ENCODE assay signal across 9 mouse cellular contexts in genomic region chr1:120963477-120964178, GRCm38 (mm10).
DNase-seq lines count a peak whose midpoint lies in the region; ATAC-seq lines count a peak whose summit lies in the region.
"Had no signal": no experiment of that assay in that cellular context is flagged by ENCODE, and none has a peak within 500 bp of the region (broad histone marks: within the 10 kb centered on the region; RNA-seq: fewer than 3 reads in every experiment).

No protein-coding gene starts in this region.

- H3K27ac ChIP-seq in kidney, embryonic 15.5 days: no peak overlapping the region
- H3K27ac ChIP-seq in embryonic facial prominence, embryonic 11.5 days (replicated peaks; ENCODE audit: low read depth, low read length): no peak overlapping the region
- no peak overlapping the region for H3K27ac ChIP-seq in hindbrain, embryonic 15.5 days (replicated peaks)

- H3K4me2 ChIP-seq in kidney, embryonic 15.5 days: peak overlapping the region; percentile 50
- peak overlapping the region; percentile 32 for H3K4me2 ChIP-seq in embryonic facial prominence, embryonic 11.5 days (ENCODE audit: low read depth, low read length)
- H3K4me2 ChIP-seq in hindbrain, embryonic 15.5 days: peak overlapping the region; percentile 55

- 33% methylated on average over 14 of the region's 14 CpGs for WGBS in kidney, embryonic 15.5 days
- 28% methylated on average over 14 of the region's 14 CpGs for WGBS in embryonic facial prominence, embryonic 11.5 days
- WGBS in hindbrain, embryonic 15.5 days: 31% methylated on average over 14 of the region's 14 CpGs

- no peaks in the 10 kb centered on the region for H3K36me3 ChIP-seq in kidney, embryonic 15.5 days
- H3K36me3 ChIP-seq in embryonic facial prominence, embryonic 11.5 days (replicated peaks; ENCODE audit: control insufficient read depth, insufficient read depth, low read depth, low read length): no peaks in the 10 kb centered on the region
- no peaks in the 10 kb centered on the region for H3K36me3 ChIP-seq in hindbrain, embryonic 15.5 days

- no peaks in the 10 kb centered on the region for H3K27me3 ChIP-seq in kidney, embryonic 15.5 days
- no peaks in the 10 kb centered on the region for H3K27me3 ChIP-seq in embryonic facial prominence, embryonic 11.5 days (ENCODE audit: control insufficient read depth, insufficient read depth, low read length)
- no peaks in the 10 kb centered on the region for H3K27me3 ChIP-seq in hindbrain, embryonic 15.5 days
- H3K27me3 ChIP-seq: megakaryocyte, embryonic 14.5 days had no signal

- DNase-seq in kidney, postnatal 10 days: no peak
- peak; percentile 63 for DNase-seq in embryonic facial prominence, embryonic 11.5 days (ENCODE audit: low spot score)
- DNase-seq in neural tube, embryonic 10.5 days (ENCODE audit: extremely low spot score, low spot score): peak; percentile 30
- no peak for DNase-seq in adrenal gland, postnatal 25 days
- DNase-seq in spleen, adult 18-20 months: no peak
- DNase-seq in left cerebral cortex, adult 8-10 months (ENCODE audit: low spot score in 2 of 2): no peak

- peak; percentile 80 for ATAC-seq in kidney, embryonic 15.5 days (replicated peaks; ENCODE audit: low FRiP score)
- ATAC-seq in embryonic facial prominence, embryonic 11.5 days (replicated peaks; ENCODE audit: insufficient number of reproducible peaks, low FRiP score, low TSS enrichment, low read depth): peak; percentile 84
- peak; percentile 65; the same call in 1 of the 2 replicates for ATAC-seq in hindbrain, embryonic 15.5 days (ENCODE audit: low FRiP score, low read depth)

- H3K9ac ChIP-seq in kidney, embryonic 15.5 days: no peak overlapping the region
- H3K9ac ChIP-seq in embryonic facial prominence, embryonic 11.5 days (replicated peaks; ENCODE audit: low read length): no peak overlapping the region
- no peak overlapping the region for H3K9ac ChIP-seq in hindbrain, embryonic 15.5 days

- peak overlapping the region; percentile 30 for H3K4me3 ChIP-seq in kidney, embryonic 15.5 days (replicated peaks)
- H3K4me3 ChIP-seq in embryonic facial prominence, embryonic 11.5 days (ENCODE audit: low read depth, low read length): peak overlapping the region; percentile 11
- H3K4me3 ChIP-seq in hindbrain, embryonic 15.5 days: peak overlapping the region; percentile 29
- H3K4me3 ChIP-seq: megakaryocyte, embryonic 14.5 days had no signal

- no peaks in the 10 kb centered on the region for H3K4me1 ChIP-seq in kidney, embryonic 15.5 days
- H3K4me1 ChIP-seq in embryonic facial prominence, embryonic 11.5 days (ENCODE audit: control insufficient read depth, insufficient read depth, low read length): no peaks in the 10 kb centered on the region
- H3K4me1 ChIP-seq in hindbrain, embryonic 15.5 days (replicated peaks): peaks cover 8% of the 10 kb centered on the region; the same call in 1 of the 2 replicates
- H3K4me1 ChIP-seq: megakaryocyte, embryonic 14.5 days had no signal

- no peaks in the 10 kb centered on the region for H3K9me3 ChIP-seq in kidney, embryonic 15.5 days (replicated peaks)
- no peaks in the 10 kb centered on the region for H3K9me3 ChIP-seq in embryonic facial prominence, embryonic 11.5 days (replicated peaks; ENCODE audit: control insufficient read depth, low read length)
- no peaks in the 10 kb centered on the region for H3K9me3 ChIP-seq in hindbrain, embryonic 15.5 days
- H3K9me3 ChIP-seq: megakaryocyte, embryonic 14.5 days had no signal

Comparison
In these comparisons a context has a peak if more than half of its experiments do, and no peak if none do; other contexts are left out.
1. DNase-seq: peak in embryonic facial prominence, embryonic 11.5 days (single experiment) and neural tube, embryonic 10.5 days (single experiment); none in kidney, postnatal 10 days (single experiment), adrenal gland, postnatal 25 days (single experiment), spleen, adult 18-20 months (0 of 2) and left cerebral cortex, adult 8-10 months (0 of 2).
2. Peak in every context shown above with its lines, with median percentiles within 50 percentile points of each other: ATAC-seq, H3K4me2 ChIP-seq and H3K4me3 ChIP-seq.